Mouse (Mus musculus) adrenal gland, adult 18-20 months (tissue): ENCODE data around the gene Parl. TPM values are rescaled to one million over a fixed set of nuclear protein-coding genes. Genes with fewer than 3 reads are reported as not detected.

Experiments
- DNase-seq, 2 experiments: peaks; one replicate each; pipeline ENCODE4 v3.0.0; 2021 to 2022; ENCODE audit warnings: low spot score in 2 of 2
- total RNA-seq, 2 experiments: library from RNA; stranded (reverse); gene quantifications; 1 replicate in 1 of 2; 2 replicates in 1 of 2; pipeline ENCODE4 v1.2.3; 2021

Gene Parl
- total RNA-seq, 2 experiments from 2014 or later, result 96.8 to 111 TPM

DNA sequence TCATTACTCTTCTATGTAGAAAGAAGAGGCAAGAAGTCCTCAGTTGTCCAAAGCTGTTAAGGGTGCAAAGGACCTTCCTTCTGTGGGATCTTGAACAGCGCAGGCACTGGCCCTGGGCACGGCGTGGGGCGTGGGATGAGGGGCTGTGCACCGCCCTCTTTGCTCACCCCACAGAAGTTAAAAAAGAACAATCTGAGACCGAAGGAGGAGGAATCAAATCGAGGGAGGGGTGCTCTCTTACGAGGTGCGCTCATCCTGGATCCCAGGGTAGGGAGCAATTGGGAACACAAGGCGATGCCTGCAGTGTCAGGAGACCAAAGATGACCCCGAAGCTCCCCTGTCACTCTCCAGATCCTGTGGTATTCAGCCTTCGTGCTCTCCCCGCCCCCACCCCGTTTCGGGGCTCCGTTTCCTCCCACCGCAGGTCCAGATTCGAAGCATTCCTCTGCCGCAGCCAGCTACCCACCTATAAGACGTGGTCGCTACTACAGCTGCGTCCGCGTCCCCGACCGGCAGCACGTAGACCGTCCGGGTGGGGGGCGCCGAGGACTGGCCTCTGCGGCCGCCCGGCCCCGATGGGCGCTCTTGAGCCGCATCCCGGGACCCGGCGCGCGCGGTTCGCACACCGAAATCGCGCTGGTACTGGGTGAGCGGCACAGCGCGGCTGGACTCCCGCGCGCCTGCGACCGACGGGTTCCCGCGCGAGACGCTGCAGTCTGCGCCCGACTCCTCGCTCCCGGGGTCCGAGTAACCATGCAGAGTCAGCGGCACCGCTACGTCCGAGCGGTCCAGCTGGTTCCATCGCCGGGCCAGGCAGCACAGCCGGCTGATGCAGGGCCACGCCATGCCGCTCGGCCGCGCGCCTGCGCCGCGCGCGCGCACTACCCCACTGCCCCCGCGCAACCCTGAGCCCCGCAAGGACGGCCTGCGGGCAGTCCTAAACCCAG, 61.4 kb downstream of the Parl start, which contains the start of gene Map6d1:
Gene Map6d1 (minus strand): TSS at position 891 of the 947 bp plus-strand sequence.
- DNase-seq, result peak; percentile 40 to 68

GRCm38 (mm10) chr16:20238646-20239045, 63.5 kb downstream of the Parl start:
- DNase-seq, result no peak

GRCm38 (mm10) chr16:20237426-20237825, 64.8 kb downstream of the Parl start:
- peak in 1 of 2 experiments; percentile 27 for DNase-seq

DNA sequence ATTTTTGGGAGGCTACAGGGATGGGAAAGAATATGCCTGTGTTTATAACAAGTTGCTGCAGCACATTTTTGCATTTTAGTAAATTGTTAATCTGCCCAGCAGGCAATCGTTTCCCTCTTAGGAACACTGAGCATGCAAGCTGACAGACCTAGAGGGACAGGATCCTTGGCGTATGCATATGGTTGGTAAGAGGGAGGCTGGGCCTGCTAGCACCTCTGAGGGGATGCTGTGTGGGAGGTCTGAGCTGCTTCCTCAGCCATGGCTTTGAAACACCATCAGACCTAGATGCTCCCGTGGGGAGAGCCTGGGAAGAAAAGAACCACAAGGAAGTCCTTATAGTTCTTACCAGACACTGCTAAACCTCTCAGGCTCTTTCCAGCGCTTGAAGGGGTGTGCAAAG, 67.8 kb downstream of the Parl start:
- no peak for DNase-seq

Other genes with a start within 250 kb of the Parl start
- 10 to 100 TPM; 50.1 to 53.9 TPM for gene Klhl24, start 204.8 kb downstream of the Parl start, total RNA-seq
- gene Yeats2, start 161.3 kb downstream of the Parl start, total RNA-seq, result 10 to 100 TPM; 17.1 to 25.6 TPM
- gene Map6d1, start 61.0 kb downstream of the Parl start, total RNA-seq, result 10 to 100 TPM in 1 of 2 experiments, under 1 TPM in 1; 0.19 to 10.9 TPM
- gene Cyp2ab1, start 23.0 kb upstream of the Parl start, total RNA-seq, result under 1 TPM in 1 of 2 experiments, not detected in 1; 0.74 TPM
- gene Abcc5, start 124.0 kb upstream of the Parl start, total RNA-seq, result 10 to 100 TPM; 77.9 to 95.5 TPM
- gene Eif2b5, start 196.4 kb upstream of the Parl start, total RNA-seq, result 10 to 100 TPM; 58.2 to 60.1 TPM
- gene Dvl3, start 214.6 kb upstream of the Parl start, total RNA-seq, result 10 to 100 TPM; 40.1 to 44.5 TPM
- gene Ap2m1, start 233.1 kb upstream of the Parl start, total RNA-seq, result 100 to 1,000 TPM; 277 to 333 TPM
- 10 to 100 TPM; 94.3 to 94.4 TPM for gene Abcf3, start 246.2 kb upstream of the Parl start, total RNA-seq